Mouse (Mus musculus) small intestine, adult 2 months (tissue): Measurements from ENCODE around the gene Gm19684.
"Not testable (repeated sequence)": the region's sequence is repeated elsewhere in the genome, so short reads cannot be mapped to it uniquely, and the experiment has no call there.

Experiments
- CTCF ChIP-seq: fragments of 200-500 bp; IDR thresholded peaks from 2 replicates; pipeline ENCODE4 v1.5.1; 2012; ENCODE audit warnings: low read depth, mild to moderate bottlenecking, control low read depth, inconsistent platforms, low read length, moderate library complexity, mixed read lengths; ENCODE audit not compliant: insufficient replicate concordance, insufficient read length; ENCODE audit errors: extremely low read depth
- POLR2A ChIP-seq: fragments of 200-500 bp; IDR thresholded peaks from 2 replicates; pipeline ENCODE4 v1.6.1; 2012; ENCODE audit warnings: low read depth, mild to moderate bottlenecking, control low read depth, inconsistent platforms, low read length, moderate library complexity

DNA sequence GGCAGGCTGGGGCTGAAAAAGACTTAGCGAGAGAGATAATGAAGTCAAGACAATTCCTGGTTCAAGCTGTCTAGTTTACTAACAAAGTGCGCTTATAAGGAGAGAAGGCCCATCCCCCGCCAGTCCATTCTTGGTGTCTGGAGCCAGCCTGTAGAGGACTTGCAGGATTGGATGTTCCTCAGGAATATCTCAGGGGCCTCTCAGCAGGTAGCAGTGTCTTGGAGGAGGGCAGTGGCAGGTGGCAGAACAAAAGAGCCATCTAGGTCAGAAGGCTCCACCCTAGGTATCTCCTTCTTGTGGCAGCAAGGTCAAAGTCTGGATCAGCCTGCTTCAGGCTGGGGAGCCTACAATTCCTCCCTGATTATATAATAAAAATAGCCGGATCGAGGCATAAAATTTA lies 27.0 kb downstream of the Gm19684 start:
- not testable (repeated sequence) for TF ChIP-seq POLR2A, CTCF
